Mouse (Mus musculus): ENCODE data around the gene Sprr2i.

Gene Sprr2i

GRCm38 (mm10) chr3:92407691-92408090, at the start of gene Sprr2i:
Sprr2i (plus strand) TSS chr3:92407991.
- DNase-seq (ENCODE audit: low read depth, low spot score), result no peak

GRCm38 (mm10) chr3:92361619-92362018, 46.2 kb upstream of the Sprr2i start:
- DNase-seq (ENCODE audit: low read depth, low spot score), result no peak

DNA sequence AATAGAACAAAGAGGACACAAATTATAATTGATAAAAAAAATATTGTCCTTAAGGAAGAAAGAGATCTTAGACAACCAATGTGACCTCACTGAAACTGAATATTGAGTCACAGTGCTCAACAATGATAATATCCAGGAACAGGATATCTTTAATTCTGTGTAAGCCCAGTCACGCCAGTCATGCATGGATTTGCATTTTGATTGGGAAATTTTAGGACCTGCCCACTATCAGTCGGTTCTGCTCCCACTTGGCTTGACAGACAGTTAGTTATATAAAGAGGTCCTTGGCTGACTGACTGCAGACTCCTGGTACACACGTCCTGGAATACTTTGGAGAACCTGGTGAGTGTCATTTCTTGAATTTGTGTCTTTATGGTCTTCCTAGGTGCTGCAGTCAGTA, 42.9 kb upstream of the Sprr2i start, which contains the start of gene Sprr2f:
Gene Sprr2f (plus strand): TSS at position 301 of the 400 bp plus-strand sequence.
- DNase-seq (ENCODE audit: low read depth, low spot score), result no peak

- DNase-seq (ENCODE audit: low read depth, low spot score), result no peak
These were observed 34.2 kb upstream of the Sprr2i start for GRCm38 (mm10) chr3:92373613-92374012.

DNA sequence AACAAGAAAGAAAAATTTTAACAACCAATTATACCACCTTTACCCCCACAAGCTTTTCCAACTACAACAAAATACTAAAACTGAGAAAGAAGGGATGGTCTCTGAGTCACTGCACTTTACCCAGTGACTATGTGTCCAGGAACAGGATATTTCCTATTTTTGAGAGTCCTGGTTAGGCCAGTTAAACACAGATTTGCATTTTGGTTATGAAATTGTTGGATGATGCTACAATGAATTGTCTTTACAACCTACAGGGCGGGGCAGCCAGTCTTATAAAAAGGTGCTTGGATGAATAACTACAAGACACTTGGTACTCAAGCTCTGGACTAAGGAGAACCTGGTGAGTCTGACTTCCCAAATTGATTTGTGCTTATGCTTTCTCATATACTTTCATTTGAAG, 22.4 kb upstream of the Sprr2i start, which contains the start of gene Sprr2h:
Gene Sprr2h (plus strand): TSS at position 301 of the 400 bp plus-strand sequence.
- no peak for DNase-seq (ENCODE audit: low read depth, low spot score)

DNA sequence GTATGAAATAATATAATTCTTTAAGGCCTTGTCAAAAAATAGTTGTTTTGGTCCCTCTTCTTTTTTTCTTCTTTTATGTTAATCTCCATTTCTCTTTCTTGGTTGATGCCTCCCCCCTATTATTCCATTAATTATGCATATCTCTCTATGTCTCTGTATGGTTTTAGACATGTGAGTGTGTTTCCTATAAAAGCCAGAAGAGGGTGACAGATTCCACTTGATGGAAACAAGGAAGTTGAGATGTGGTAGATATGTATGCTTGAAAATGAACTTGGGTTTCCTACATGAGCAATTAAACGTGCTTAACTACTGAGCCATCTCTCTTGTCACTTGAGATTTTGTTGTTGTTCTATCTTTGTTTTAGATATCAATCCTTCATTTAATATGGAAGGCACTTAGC, 13.5 kb upstream of the Sprr2i start:
- no peak for DNase-seq (ENCODE audit: low read depth, low spot score)

DNA sequence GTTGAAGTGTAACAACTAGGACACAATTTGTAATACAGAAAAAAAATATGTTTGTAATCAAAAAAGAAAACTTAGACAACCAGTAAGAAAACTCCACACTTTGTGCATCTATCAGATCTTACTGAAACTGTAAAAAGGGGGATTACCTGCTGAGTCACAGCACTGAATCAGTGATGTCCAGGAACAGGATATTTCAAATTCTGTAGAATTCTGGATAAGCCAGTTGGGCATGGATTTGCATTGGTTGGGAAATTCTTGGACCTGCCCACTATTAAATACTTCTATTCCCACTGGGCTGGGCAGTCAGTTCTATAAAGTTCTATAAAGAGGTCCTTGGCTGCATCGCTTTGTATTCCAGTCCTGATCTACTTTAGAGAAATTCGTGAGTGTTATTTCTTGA, 10.0 kb downstream of the Sprr2i start, which contains the start of gene Sprr2j-ps:
Gene Sprr2j-ps (plus strand): TSS at position 301 of the 400 bp plus-strand sequence.
- DNase-seq (ENCODE audit: low read depth, low spot score), result no peak

- DNase-seq (ENCODE audit: low read depth, low spot score), result no peak
These were observed 21.5 kb downstream of the Sprr2i start, which contains the start of gene Gm9774 for GRCm38 (mm10) chr3:92429323-92429722. Gm9774 (minus strand) TSS chr3:92429423.

GRCm38 (mm10) chr3:92432282-92432681, 24.5 kb downstream of the Sprr2i start, which contains the start of gene Sprr2k:
Sprr2k (plus strand) TSS chr3:92432582.
- no peak for DNase-seq (ENCODE audit: low read depth, low spot score)

GRCm38 (mm10) chr3:92438689-92439088, 30.9 kb downstream of the Sprr2i start, which contains the start of gene Sprr1b:
Sprr1b (minus strand) TSS chr3:92438789.
- DNase-seq (ENCODE audit: low read depth, low spot score), result no peak

DNA sequence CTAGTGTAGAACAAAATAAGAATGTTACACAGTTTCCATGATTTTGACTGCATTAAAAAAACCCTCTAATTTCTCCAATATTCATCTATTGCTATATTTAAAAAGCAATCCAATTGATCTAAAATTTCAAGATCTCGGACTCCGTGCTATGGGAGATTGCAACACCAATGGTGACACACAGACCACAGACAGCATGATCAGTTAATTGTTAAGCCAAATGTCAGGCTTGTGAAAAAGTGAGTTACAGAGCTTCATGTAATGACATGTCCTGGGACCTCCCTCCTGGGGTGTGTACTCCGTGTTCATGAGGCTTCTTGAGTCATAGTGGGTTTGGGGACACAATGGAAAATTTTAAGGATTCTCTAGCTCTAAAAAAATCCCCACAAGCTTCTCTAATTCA, 32.4 kb downstream of the Sprr2i start:
- no peak for DNase-seq (ENCODE audit: low read depth, low spot score)

- DNase-seq (ENCODE audit: low read depth, low spot score), result no peak
These were observed 47.4 kb downstream of the Sprr2i start for GRCm38 (mm10) chr3:92455151-92455550.

DNA sequence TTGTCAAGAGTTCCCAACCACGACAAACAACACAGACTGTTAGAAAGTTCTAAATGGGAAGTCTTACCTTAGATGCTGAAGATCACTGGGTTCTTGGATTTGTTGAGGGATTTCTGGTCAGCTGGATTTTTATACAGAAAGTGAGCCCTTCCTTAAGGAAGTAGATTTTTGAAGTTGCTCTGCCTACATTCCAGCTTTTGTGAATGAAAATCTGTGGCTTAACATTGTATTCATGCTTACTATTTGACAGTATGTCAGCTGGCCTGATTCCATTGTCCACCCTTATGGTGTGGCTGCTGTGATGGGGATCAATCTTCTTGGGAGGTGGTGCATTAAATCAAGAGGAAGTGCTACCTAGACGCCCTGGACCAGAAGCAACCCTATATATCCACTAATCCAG, 50.8 kb downstream of the Sprr2i start, which contains the start of gene Sprr3:
Gene Sprr3 (minus strand): TSS at position 101 of the 400 bp plus-strand sequence.
- no peak for DNase-seq (ENCODE audit: low read depth, low spot score)
